Mouse (Mus musculus) frontal cortex, adult 2 months (tissue): ENCODE measurements around the gene Siah2. TPM values are rescaled to one million over a fixed set of nuclear protein-coding genes. Genes with fewer than 3 reads are reported as not detected.

Experiments used
- DNase-seq, 2 experiments: peaks; one replicate each; pipeline ENCODE4 v3.0.0; 2022; ENCODE audit warnings: low spot score in 1 of 2; ENCODE audit errors: extremely low spot score in 1 of 2
- polyA plus RNA-seq: library from polyadenylated mRNA; depleted of rRNA; stranded (reverse); fragments of >200 nt; gene quantifications from 2 replicates; pipeline ENCODE4 v1.2.3, GENCODE M21; 2012; rRNA removed

Gene Siah2
- polyA plus RNA-seq, result 14.4 TPM in 2 replicates

- DNase-seq, result peak; percentile 85 to 94
These were observed at the start of gene Siah2 for GRCm38 (mm10) chr3:58691997-58692721. Gene Siah2 (minus strand): TSS chr3:58692400.

- DNase-seq, result no peak
These were observed 47.3 kb upstream of the Siah2 start for GRCm38 (mm10) chr3:58739536-58739935.

- DNase-seq, result no peak
These were observed 46.3 kb upstream of the Siah2 start for GRCm38 (mm10) chr3:58738346-58739089.

- no peak for DNase-seq
These were observed 39.3 kb upstream of the Siah2 start for GRCm38 (mm10) chr3:58731520-58731919.

- DNase-seq, result no peak
These were observed 38.4 kb upstream of the Siah2 start for GRCm38 (mm10) chr3:58730580-58730979.

GRCm38 (mm10) chr3:58729549-58729948 is 37.3 kb upstream of the Siah2 start:
- DNase-seq, result no peak

- DNase-seq, result no peak
These were observed 35.4 kb upstream of the Siah2 start for GRCm38 (mm10) chr3:58727601-58728000.

- peak in 1 of 2 experiments; percentile 64 for DNase-seq
These were observed 34.8 kb upstream of the Siah2 start for GRCm38 (mm10) chr3:58727012-58727411.

- no peak for DNase-seq
These were observed 34.2 kb upstream of the Siah2 start for GRCm38 (mm10) chr3:58726374-58726773.

- no peak for DNase-seq
These were observed 32.6 kb upstream of the Siah2 start for GRCm38 (mm10) chr3:58724815-58725214.

GRCm38 (mm10) chr3:58723656-58724055 is 31.5 kb upstream of the Siah2 start:
- DNase-seq, result no peak

GRCm38 (mm10) chr3:58719461-58720230 is 27.4 kb upstream of the Siah2 start:
- no peak for DNase-seq

- DNase-seq, result no peak
These were observed 24.5 kb upstream of the Siah2 start for GRCm38 (mm10) chr3:58716705-58717104.

- no peak for DNase-seq
These were observed 22.6 kb upstream of the Siah2 start for GRCm38 (mm10) chr3:58714767-58715166.

- no peak for DNase-seq
These were observed 21.8 kb upstream of the Siah2 start for GRCm38 (mm10) chr3:58714034-58714433.

GRCm38 (mm10) chr3:58713191-58713590 is 21.0 kb upstream of the Siah2 start:
- no peak for DNase-seq

- DNase-seq, result no peak
These were observed 12.3 kb upstream of the Siah2 start for GRCm38 (mm10) chr3:58704547-58704946.

- DNase-seq, result no peak
These were observed 11.5 kb upstream of the Siah2 start for GRCm38 (mm10) chr3:58703748-58704147.

GRCm38 (mm10) chr3:58702329-58702728 is 10.1 kb upstream of the Siah2 start:
- DNase-seq, result no peak

- DNase-seq, result no peak
These were observed 9.2 kb upstream of the Siah2 start for GRCm38 (mm10) chr3:58701441-58701840.

- no peak for DNase-seq
These were observed 5.7 kb upstream of the Siah2 start for GRCm38 (mm10) chr3:58697926-58698325.
